Mouse (Mus musculus) ES-E14 (cell line): ENCODE measurements at regions not wholly inside any gene's neighbourhood (a gene's known extent, or its start where the extent isn't known, plus 50 kb on each side); places are given as distances from the start of the nearest gene placed in this dataset.

ENCODE experiments used
- CHD2 ChIP-seq: IDR thresholded peaks from 2 replicates; pipeline ENCODE4 v1.6.1; 2014; ENCODE audit warnings: mild to moderate bottlenecking, low read depth, low read length, inconsistent platforms
- HCFC1 ChIP-seq: IDR thresholded peaks from 2 replicates; pipeline ENCODE4 v1.6.1; 2012; ENCODE audit warnings: low read length, inconsistent platforms, borderline replicate concordance; ENCODE audit not compliant: insufficient read depth

DNA sequence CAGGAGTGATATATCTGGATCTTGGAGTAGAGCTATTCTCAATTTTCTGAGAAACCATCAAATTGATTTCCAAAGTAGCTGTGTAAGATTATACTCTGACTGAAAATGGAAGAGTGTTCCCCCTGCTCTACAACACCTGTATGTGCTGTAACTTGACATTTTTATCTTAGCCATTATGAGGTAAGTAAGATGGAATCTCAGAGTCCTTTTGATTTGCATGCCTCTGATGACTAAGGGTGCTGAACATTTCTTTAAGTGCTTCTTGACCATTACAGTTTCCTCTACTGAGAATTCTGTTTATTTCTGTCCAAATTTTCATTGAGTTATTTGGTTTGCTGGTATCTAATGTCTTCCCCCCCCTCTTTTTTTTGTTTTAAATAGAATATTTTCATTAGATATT is 343.0 kb downstream of the Adcyap1 start:
- TF ChIP-seq CHD2 (no peak), HCFC1 (no peak)
